Mouse (Mus musculus): ENCODE measurements around the gene Pcdh9. TPM values are rescaled to one million over a fixed set of nuclear protein-coding genes. Genes with fewer than 3 reads are reported as not detected.

Pcdh9 gene
- 1 to 10 TPM in 1 of 2 experiments, under 1 TPM in 1; 0.70 to 1.8 TPM for total RNA-seq (2021)
- 1.2 and 1.5 TPM in 2 replicates for polyA plus RNA-seq (2012; rRNA removed)
- long read RNA-seq, result 0 reads

DNA sequence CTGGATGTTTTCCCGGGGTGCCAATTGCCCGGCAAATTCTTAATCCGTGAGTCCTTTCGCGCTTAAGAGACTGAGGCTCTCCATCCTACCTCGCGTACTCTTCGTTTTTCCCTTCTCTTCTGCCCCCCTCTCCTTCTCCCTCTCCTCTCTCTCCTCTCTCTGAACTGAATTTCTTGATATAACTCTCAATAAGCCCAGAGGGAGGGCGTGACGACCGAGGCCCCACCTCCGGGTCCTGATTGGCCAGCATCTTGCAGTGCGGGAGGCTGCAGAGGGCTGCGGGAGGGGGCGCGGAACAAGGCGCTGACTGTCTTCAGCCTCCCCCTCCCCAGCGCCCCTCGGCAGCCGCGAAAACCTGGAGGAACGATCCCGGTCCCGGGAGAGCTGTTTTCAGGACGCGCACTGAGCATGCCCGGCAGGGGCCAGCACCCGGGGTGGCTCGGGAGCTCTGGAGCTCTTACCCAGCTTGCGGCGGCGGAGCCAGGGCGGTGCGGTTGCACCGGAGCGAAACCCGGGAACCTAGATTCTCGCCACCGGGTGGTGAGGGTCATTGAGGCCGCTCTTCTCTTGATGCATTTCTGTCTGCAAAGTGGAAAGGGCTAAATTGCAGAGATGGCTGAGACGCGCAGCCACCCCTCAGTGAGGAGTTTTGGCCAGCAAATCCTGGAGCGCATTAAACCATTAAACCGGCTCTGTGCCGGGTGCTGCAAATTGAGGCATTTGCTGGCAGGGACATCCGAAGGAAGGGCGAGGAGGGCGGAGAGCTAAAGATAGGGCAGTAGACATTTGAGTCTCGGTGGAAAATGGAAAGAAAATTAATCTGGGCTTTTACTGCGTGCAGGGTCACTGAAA, at the start of gene Pcdh9:
TSS of gene Pcdh9 (minus strand) at position 161 of the 852 bp plus-strand sequence.
- under 1% methylated on average over 50 of the region's 50 CpGs for WGBS
- Histone ChIP-seq H3K4me1 (ENCODE audit: control insufficient read depth, insufficient read depth, low read length) (no peaks in the 10 kb centered on the region), H3K9ac (ENCODE audit: low read depth, low read length) (peak within 1 kb of the TSS; percentile 29; the same call in 1 of the 2 replicates), H3K27me3 (ENCODE audit: control insufficient read depth, insufficient read depth, low read length) (peaks cover 3% of the 10 kb centered on the region; the same call in 1 of the 2 replicates), H3K36me3 (ENCODE audit: control insufficient read depth, insufficient read depth, low read length) (no peaks in the 10 kb centered on the region), H3K27ac (peak within 1 kb of the TSS; percentile 38), H3K79me2 (replicated peaks; ENCODE audit: control insufficient read depth, insufficient read depth, low read length) (no peaks in the 10 kb centered on the region), H3K4me3 (peak within 1 kb of the TSS; percentile 52)
- TF ChIP-seq CTCF (IDR thresholded peaks at IDR 0.05) (no peak), POLR2A (IDR thresholded peaks at IDR 0.05; ENCODE audit: insufficient read depth, low read depth, low read length) (peak; percentile 41; the same call in 1 of the 2 replicates), EP300 (IDR thresholded peaks at IDR 0.05; ENCODE audit: insufficient read depth, low read depth, low read length) (no peak)
- intact Hi-C loops (cut with DNase I), result no loop called here
- peak; percentile 82 to 84 for DNase-seq

DNA sequence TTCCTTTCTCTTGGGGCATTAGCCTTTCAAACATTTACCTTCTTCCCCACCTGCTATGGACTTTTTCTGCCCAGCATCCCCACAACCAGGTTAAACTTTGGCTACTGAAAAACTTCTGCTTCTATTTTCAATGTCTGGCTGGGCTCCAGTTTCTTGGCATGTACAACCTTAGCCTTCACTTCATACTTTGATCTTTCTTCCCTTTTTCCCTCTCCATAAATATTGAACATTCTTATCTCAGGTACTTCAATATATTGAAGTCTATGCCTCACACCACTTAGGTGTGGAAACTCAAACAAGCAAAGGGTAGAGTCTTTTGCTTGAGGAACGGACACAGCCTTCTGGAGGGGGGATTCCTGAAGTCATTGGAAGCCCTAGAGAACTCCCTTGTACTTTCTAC, 16.4 kb upstream of the Pcdh9 start:
- Histone ChIP-seq H3K9ac (ENCODE audit: low read depth, low read length) (no peak overlapping the region), H3K27ac (no peak overlapping the region), H3K27me3 (ENCODE audit: control insufficient read depth, insufficient read depth, low read length) (no peaks in the 10 kb centered on the region), H3K36me3 (ENCODE audit: control insufficient read depth, insufficient read depth, low read length) (no peaks in the 10 kb centered on the region), H3K4me3 (no peak overlapping the region), H3K79me2 (replicated peaks; ENCODE audit: control insufficient read depth, insufficient read depth, low read length) (no peaks in the 10 kb centered on the region), H3K4me1 (ENCODE audit: control insufficient read depth, insufficient read depth, low read length) (no peaks in the 10 kb centered on the region)
- 64% methylated on average over 1 of the region's 1 CpGs for WGBS
- no peak for DNase-seq
- intact Hi-C loops (cut with DNase I), result no loop called here
- TF ChIP-seq POLR2A (IDR thresholded peaks at IDR 0.05; ENCODE audit: insufficient read depth, low read depth, low read length), result no peak
- TF ChIP-seq EP300 (IDR thresholded peaks at IDR 0.05; ENCODE audit: insufficient read depth, low read depth, low read length), result no peak
- no peak for TF ChIP-seq CTCF (IDR thresholded peaks at IDR 0.05)

DNA sequence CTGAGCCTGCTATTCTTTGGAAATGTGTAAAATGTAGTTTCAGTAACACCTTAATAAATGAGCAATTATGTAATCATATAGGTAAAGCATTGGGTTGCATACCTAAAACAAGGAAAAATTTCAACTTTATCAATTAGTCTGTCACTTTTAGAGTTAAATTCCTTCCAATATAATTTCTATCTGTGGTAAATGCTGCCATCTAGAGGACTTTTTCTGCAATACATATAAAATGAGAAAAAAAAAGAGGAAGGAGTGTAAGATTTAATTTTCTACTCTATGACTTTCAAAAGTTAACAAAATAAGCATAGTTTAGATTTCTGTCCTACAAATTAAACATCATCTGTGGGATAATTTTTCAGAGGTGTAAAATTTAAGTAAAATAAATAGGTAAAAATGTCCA, 8.1 kb upstream of the Pcdh9 start:
- Histone ChIP-seq H3K27ac (no peak overlapping the region), H3K36me3 (ENCODE audit: control insufficient read depth, insufficient read depth, low read length) (no peaks in the 10 kb centered on the region), H3K9ac (ENCODE audit: low read depth, low read length) (no peak overlapping the region), H3K4me1 (ENCODE audit: control insufficient read depth, insufficient read depth, low read length) (no peaks in the 10 kb centered on the region), H3K4me3 (no peak overlapping the region), H3K27me3 (ENCODE audit: control insufficient read depth, insufficient read depth, low read length) (no peaks in the 10 kb centered on the region), H3K79me2 (replicated peaks; ENCODE audit: control insufficient read depth, insufficient read depth, low read length) (no peaks in the 10 kb centered on the region)
- no peak for DNase-seq
- intact Hi-C loops (cut with DNase I), result loop anchor here (2.0 kb wide), 1 partner anchor 582 kb away; no protein-coding TSS in a partner anchor
- TF ChIP-seq POLR2A (IDR thresholded peaks at IDR 0.05; ENCODE audit: insufficient read depth, low read depth, low read length) (no peak), EP300 (IDR thresholded peaks at IDR 0.05; ENCODE audit: insufficient read depth, low read depth, low read length) (no peak), CTCF (IDR thresholded peaks at IDR 0.05) (peak; percentile 79)

GRCm38 (mm10) chr14:93895131-93895530, 4.7 kb upstream of the Pcdh9 start:
- Histone ChIP-seq H3K27ac (no peak overlapping the region), H3K4me3 (no peak overlapping the region), H3K9ac (ENCODE audit: low read depth, low read length) (no peak overlapping the region), H3K79me2 (replicated peaks; ENCODE audit: control insufficient read depth, insufficient read depth, low read length) (no peaks in the 10 kb centered on the region), H3K27me3 (ENCODE audit: control insufficient read depth, insufficient read depth, low read length) (no peaks in the 10 kb centered on the region), H3K36me3 (ENCODE audit: control insufficient read depth, insufficient read depth, low read length) (no peaks in the 10 kb centered on the region), H3K4me1 (ENCODE audit: control insufficient read depth, insufficient read depth, low read length) (no peaks in the 10 kb centered on the region)
- WGBS, result 80% methylated on average over 3 of the region's 3 CpGs
- no peak for TF ChIP-seq CTCF (IDR thresholded peaks at IDR 0.05)
- TF ChIP-seq EP300 (IDR thresholded peaks at IDR 0.05; ENCODE audit: insufficient read depth, low read depth, low read length), result no peak
- no peak for TF ChIP-seq POLR2A (IDR thresholded peaks at IDR 0.05; ENCODE audit: insufficient read depth, low read depth, low read length)
- intact Hi-C loops (cut with DNase I), result no loop called here
- no peak for DNase-seq

DNA sequence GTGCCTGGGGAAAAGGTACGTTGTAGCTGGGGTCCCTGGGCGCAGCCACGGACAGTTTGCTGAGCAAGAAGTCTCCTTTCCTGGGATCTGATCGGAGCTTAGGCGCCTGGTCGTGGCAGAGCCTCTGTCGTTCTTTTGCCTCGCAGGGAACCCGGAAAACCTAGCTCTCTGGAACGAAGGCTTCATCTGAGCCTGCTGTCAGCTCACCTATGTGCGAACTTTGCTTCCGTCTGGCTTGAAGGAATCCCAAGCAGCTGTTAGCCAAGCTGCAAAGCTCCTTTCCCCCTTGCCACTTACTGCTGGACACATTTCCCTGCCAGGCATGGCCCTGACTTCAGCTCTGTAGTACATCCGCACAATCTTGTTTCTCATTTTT, 880 bp upstream of the Pcdh9 start:
- no peaks in the 10 kb centered on the region for H3K4me1 ChIP-seq (ENCODE audit: control insufficient read depth, insufficient read depth, low read length)
- no peak overlapping the region for H3K9ac ChIP-seq (ENCODE audit: low read depth, low read length)
- H3K27me3 ChIP-seq (ENCODE audit: control insufficient read depth, insufficient read depth, low read length), result peaks cover 3% of the 10 kb centered on the region; the same call in 1 of the 2 replicates
- no peak for TF ChIP-seq POLR2A (IDR thresholded peaks at IDR 0.05; ENCODE audit: insufficient read depth, low read depth, low read length)
- TF ChIP-seq CTCF (IDR thresholded peaks at IDR 0.05), result no peak
- no peak for TF ChIP-seq EP300 (IDR thresholded peaks at IDR 0.05; ENCODE audit: insufficient read depth, low read depth, low read length)
- no peak overlapping the region for H3K27ac ChIP-seq
- no peak for DNase-seq
- WGBS, result 2% methylated on average over 13 of the region's 13 CpGs
- H3K79me2 ChIP-seq (replicated peaks; ENCODE audit: control insufficient read depth, insufficient read depth, low read length), result no peaks in the 10 kb centered on the region
- no peaks in the 10 kb centered on the region for H3K36me3 ChIP-seq (ENCODE audit: control insufficient read depth, insufficient read depth, low read length)
- intact Hi-C loops (cut with DNase I), result no loop called here
- peak overlapping the region; percentile 52 for H3K4me3 ChIP-seq

Data from heart, adult 2 months (tissue).